Mouse (Mus musculus) ES-Bruce4 (cell line): ENCODE measurements around the gene Ift57.

ENCODE experiments used
- CTCF ChIP-seq: IDR thresholded peaks from one replicate; pipeline ENCODE4 v1.8.1; 2011; ENCODE audit warnings: low read depth, low read length
- POLR2A ChIP-seq: IDR thresholded peaks from one replicate; pipeline ENCODE4 v1.8.1; 2011; ENCODE audit warnings: low read length; ENCODE audit not compliant: insufficient read depth

DNA sequence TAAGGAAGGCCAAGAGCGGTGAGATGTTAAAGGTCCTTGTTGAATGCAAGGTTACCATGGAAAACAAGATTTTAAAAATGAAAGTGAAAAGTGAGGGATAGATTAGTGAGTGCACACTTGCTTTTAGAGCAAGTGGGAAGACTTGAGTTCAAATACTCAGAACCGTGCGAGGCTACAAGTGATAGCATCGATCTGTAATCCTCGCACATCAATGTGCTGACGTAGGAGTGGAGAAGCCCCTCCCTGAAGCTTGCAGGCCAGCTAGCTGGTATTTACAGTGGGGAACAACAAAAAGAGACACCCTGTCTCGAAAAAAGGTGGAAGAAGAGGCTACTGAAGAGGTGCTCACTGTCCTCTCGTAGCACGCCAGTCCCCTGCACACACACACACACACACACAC, 94.6 kb downstream of the Ift57 start:
- TF ChIP-seq CTCF: no peak
- no peak for TF ChIP-seq POLR2A
